Mouse (Mus musculus) hindbrain, embryonic 10.5 days (tissue): ENCODE measurements around the gene Dnal1. TPM values are rescaled to one million over a fixed set of nuclear protein-coding genes. Genes with fewer than 3 reads are reported as not detected.
A peak's percentile ranks its signal among the peaks of the same experiment; 100 is the strongest.

Source experiments
- DNase-seq: peaks from one replicate; pipeline ENCODE4 v3.0.0-alpha.2; 2017; ENCODE audit warnings: low spot score
- H3K27ac ChIP-seq: fragments of 300-500 bp; sonication (generic); 2 replicates; pipeline ENCODE4 v1.5.1; 2016; ENCODE audit warnings: mild to moderate bottlenecking, moderate library complexity
- H3K27me3 ChIP-seq: fragments of 300-500 bp; sonication (generic); 2 replicates; pipeline ENCODE4 v1.6.1; 2016; ENCODE audit warnings: mild to moderate bottlenecking; ENCODE audit not compliant: poor library complexity, insufficient read depth, severe bottlenecking
- H3K36me3 ChIP-seq: fragments of 300-500 bp; sonication (generic); 2 replicates; pipeline ENCODE4 v1.6.1; 2016; ENCODE audit warnings: mild to moderate bottlenecking, moderate library complexity
- H3K4me1 ChIP-seq: fragments of 300-500 bp; sonication (generic); replicated peaks from 2 replicates; pipeline ENCODE4 v1.6.1; 2016; ENCODE audit warnings: mild to moderate bottlenecking
- H3K4me3 ChIP-seq: fragments of 300-500 bp; sonication (generic); 2 replicates; pipeline ENCODE4 v1.5.1; 2016; ENCODE audit warnings: mild to moderate bottlenecking, moderate library complexity
- H3K9me3 ChIP-seq: fragments of 300-500 bp; sonication (generic); 2 replicates; pipeline ENCODE4 v1.6.1; 2016; ENCODE audit warnings: mild to moderate bottlenecking, moderate library complexity
- WGBS: fragments of 180-500 bp; shearing (Covaris S2); methylation state at CpG from one replicate; pipeline ENCODE4 v1.1.7; 2016; 5-methylcytosine and 5-hydroxymethylcytosine counted together
- polyA plus RNA-seq: library from polyadenylated mRNA; unstranded; fragments of >200 nt; fragmentation: Nextera tagmentation; extraction: Ambion mirVana; gene quantifications from 2 replicates; pipeline ENCODE4 v1.2.1, GENCODE M21; 2016

Dnal1 gene
- polyA plus RNA-seq, 1 experiment from 2014 or later, result 4.9 TPM

DNA sequence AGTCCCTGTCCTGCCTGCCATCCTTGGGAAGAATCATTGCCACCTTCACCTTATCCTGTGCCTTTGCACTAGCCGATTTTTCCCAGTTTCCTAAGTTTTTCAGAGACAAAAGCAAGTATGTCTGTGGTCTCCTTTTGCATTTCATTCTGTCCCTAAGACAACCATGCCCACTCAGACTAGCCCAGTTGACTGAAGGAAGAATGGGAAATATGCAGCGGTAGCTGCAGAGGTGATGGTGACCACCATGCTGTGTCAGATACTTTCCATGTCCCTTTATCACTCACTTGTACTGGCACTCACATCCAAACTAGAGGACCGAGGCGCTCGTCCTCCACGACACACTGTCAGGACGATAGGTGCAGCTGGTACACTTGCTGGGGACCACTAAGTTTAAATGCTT, 23.0 kb downstream of the Dnal1 start:
- no peak overlapping the region for H3K4me3 ChIP-seq
- H3K27me3 ChIP-seq, result no peaks in the 10 kb centered on the region
- peaks cover 42% of the 10 kb centered on the region for H3K36me3 ChIP-seq
- 89% methylated on average over 7 of the region's 7 CpGs for WGBS
- DNase-seq, result no peak
- no peak overlapping the region for H3K27ac ChIP-seq
- H3K4me1 ChIP-seq, result peaks cover 9% of the 10 kb centered on the region
- H3K9me3 ChIP-seq, result no peaks in the 10 kb centered on the region

DNA sequence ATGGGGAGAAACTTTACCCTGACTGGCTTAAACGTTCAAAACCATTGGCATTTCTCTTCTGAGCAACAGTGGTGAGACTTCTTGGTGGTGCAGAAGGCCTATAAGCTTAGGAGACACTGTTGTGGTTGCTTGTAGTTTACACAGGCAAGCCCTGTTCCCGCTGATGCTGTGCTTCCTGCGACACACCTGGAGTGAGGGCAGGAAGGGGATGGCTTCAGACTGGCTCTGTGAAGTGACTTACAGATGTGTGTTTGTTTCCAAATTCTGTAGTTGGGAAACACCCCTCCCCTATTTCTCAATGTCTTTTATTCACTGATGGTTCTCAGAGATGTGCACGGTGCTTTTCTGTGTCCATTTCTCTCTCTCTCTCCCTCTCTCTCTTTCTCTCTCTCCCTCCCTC, 26.0 kb downstream of the Dnal1 start:
- H3K27me3 ChIP-seq, result no peaks in the 10 kb centered on the region
- no peaks in the 10 kb centered on the region for H3K9me3 ChIP-seq
- peaks cover 48% of the 10 kb centered on the region for H3K36me3 ChIP-seq
- 76% methylated on average over 4 of the region's 4 CpGs for WGBS
- H3K4me3 ChIP-seq, result no peak overlapping the region
- no peak overlapping the region for H3K27ac ChIP-seq
- no peak for DNase-seq
- peaks cover 17% of the 10 kb centered on the region for H3K4me1 ChIP-seq

DNA sequence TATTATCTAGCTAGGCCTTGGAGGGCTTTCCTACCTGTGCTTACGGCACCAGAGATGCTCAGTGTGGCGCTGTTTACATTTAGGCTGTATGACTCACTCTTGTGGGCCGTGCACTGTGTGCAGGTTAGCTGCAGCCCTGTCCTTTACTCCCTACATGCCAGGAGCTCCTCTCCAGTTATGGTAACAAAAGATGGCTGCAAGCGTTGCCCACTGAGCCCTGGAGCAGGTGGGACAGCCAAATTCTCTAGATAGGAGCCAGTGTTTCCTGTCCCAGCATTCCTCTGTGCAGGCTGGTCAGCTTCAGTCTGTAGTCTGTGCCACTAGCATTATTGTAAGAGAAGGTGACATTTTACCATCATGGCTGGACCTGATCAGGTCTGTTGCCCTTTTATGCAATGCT, 27.1 kb downstream of the Dnal1 start:
- WGBS, result 89% methylated on average over 4 of the region's 4 CpGs
- H3K9me3 ChIP-seq, result no peaks in the 10 kb centered on the region
- no peaks in the 10 kb centered on the region for H3K27me3 ChIP-seq
- peaks cover 39% of the 10 kb centered on the region for H3K36me3 ChIP-seq
- peaks cover 17% of the 10 kb centered on the region for H3K4me1 ChIP-seq
- no peak overlapping the region for H3K4me3 ChIP-seq
- H3K27ac ChIP-seq, result peak overlapping the region; percentile 66; the same call in 1 of the 2 replicates
- no peak for DNase-seq

GRCm38 (mm10) chr12:84142281-84143050, 28.3 kb downstream of the Dnal1 start:
- H3K4me1 ChIP-seq, result peaks cover 28% of the 10 kb centered on the region
- peak overlapping the region; percentile 73 for H3K27ac ChIP-seq
- no peaks in the 10 kb centered on the region for H3K9me3 ChIP-seq
- no peaks in the 10 kb centered on the region; the same call in 1 of the 2 replicates for H3K27me3 ChIP-seq
- DNase-seq, result peak; percentile 62
- H3K4me3 ChIP-seq, result no peak overlapping the region
- H3K36me3 ChIP-seq, result peaks cover 38% of the 10 kb centered on the region
- WGBS, result 46% methylated on average over 14 of the region's 14 CpGs

GRCm38 (mm10) chr12:84147954-84148621, 33.9 kb downstream of the Dnal1 start, which contains the start of gene Pnma1:
Pnma1 (minus strand) TSS chr12:84148489.
- Histone ChIP-seq H3K9me3 (no peaks in the 10 kb centered on the region), H3K27ac (peak within 1 kb of the TSS; percentile 93), H3K4me1 (peaks cover 56% of the 10 kb centered on the region), H3K36me3 (peaks cover 44% of the 10 kb centered on the region), H3K4me3 (peak within 1 kb of the TSS; percentile 72), H3K27me3 (no peaks in the 10 kb centered on the region; the same call in 1 of the 2 replicates)
- DNase-seq, result peak; percentile 93
- under 1% methylated on average over 50 of the region's 50 CpGs for WGBS

DNA sequence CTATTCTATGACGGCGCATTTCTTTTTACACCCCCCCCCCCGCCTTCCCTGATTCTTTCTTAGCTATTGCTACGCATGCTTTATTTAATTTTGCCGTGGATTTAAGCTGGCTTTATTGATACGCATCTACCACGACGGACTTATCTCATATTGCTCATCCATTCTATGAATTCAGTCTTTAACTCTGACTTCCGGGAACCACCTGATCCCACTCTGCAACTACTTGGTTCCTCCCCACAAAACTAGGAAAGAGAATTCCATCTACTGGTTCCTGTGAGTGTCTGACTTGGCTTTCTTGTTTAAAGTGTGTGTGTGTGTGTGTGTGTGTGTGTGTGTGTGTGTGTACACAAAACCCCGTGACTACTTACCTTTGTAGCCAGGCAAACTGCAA, 34.5 kb downstream of the Dnal1 start:
- peak overlapping the region; percentile 72 for H3K4me3 ChIP-seq
- H3K27me3 ChIP-seq, result no peaks in the 10 kb centered on the region; the same call in 1 of the 2 replicates
- WGBS, result 10% methylated on average over 10 of the region's 10 CpGs
- H3K9me3 ChIP-seq, result no peaks in the 10 kb centered on the region
- H3K4me1 ChIP-seq, result peaks cover 56% of the 10 kb centered on the region
- no peak for DNase-seq
- H3K36me3 ChIP-seq, result peaks cover 48% of the 10 kb centered on the region
- H3K27ac ChIP-seq, result peak overlapping the region; percentile 93

DNA sequence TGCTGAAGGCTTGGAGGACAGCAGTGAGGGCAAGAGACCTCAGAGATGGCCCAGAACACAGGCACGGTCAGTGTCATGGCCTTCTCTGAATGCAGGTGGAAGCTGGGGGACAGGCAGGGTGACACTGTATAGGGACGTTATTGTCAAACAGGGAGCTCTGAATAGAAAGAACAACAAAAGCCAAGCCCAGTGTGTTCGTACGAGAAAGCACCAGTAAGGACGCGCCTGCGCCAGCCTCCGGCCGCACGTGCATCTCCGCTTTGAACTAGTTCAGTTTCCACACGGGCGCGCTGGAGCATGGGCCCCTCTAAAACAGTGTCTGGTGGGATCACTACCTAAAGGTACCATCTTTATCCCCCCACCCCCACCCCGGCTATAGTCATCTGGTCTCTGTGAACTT, 35.8 kb downstream of the Dnal1 start:
- no peaks in the 10 kb centered on the region for H3K9me3 ChIP-seq
- H3K4me3 ChIP-seq, result no peak overlapping the region
- H3K4me1 ChIP-seq, result peaks cover 56% of the 10 kb centered on the region
- H3K36me3 ChIP-seq, result peaks cover 53% of the 10 kb centered on the region
- no peaks in the 10 kb centered on the region; the same call in 1 of the 2 replicates for H3K27me3 ChIP-seq
- DNase-seq, result peak; percentile 30
- 61% methylated on average over 15 of the region's 15 CpGs for WGBS
- H3K27ac ChIP-seq, result peak overlapping the region; percentile 81

GRCm38 (mm10) chr12:84150976-84151375, 36.8 kb downstream of the Dnal1 start:
- H3K9me3 ChIP-seq, result no peaks in the 10 kb centered on the region
- H3K4me1 ChIP-seq, result peaks cover 56% of the 10 kb centered on the region
- 83% methylated on average over 6 of the region's 6 CpGs for WGBS
- peaks cover 63% of the 10 kb centered on the region for H3K36me3 ChIP-seq
- 0 out of 2 replicates have a peak overlapping the region, but pooled peaks have one; percentile 12 for H3K27ac ChIP-seq
- H3K4me3 ChIP-seq, result no peak overlapping the region
- no peak for DNase-seq
- H3K27me3 ChIP-seq, result no peaks in the 10 kb centered on the region; the same call in 1 of the 2 replicates

GRCm38 (mm10) chr12:84151911-84152310, 37.7 kb downstream of the Dnal1 start:
- WGBS, result 91% methylated on average over 10 of the region's 10 CpGs
- Histone ChIP-seq H3K4me3 (no peak overlapping the region), H3K36me3 (peaks cover 67% of the 10 kb centered on the region), H3K4me1 (peaks cover 51% of the 10 kb centered on the region), H3K9me3 (no peaks in the 10 kb centered on the region), H3K27me3 (no peaks in the 10 kb centered on the region; the same call in 1 of the 2 replicates), H3K27ac (peak overlapping the region; percentile 45; the same call in 1 of the 2 replicates)
- no peak for DNase-seq

GRCm38 (mm10) chr12:84152352-84153190, 38.4 kb downstream of the Dnal1 start:
- H3K27me3 ChIP-seq, result no peaks in the 10 kb centered on the region; the same call in 1 of the 2 replicates
- 78% methylated on average over 32 of the region's 32 CpGs for WGBS
- H3K4me1 ChIP-seq, result peaks cover 45% of the 10 kb centered on the region
- no peaks in the 10 kb centered on the region for H3K9me3 ChIP-seq
- 0 out of 2 replicates have a peak overlapping the region, but pooled peaks have one; percentile 45 for H3K27ac ChIP-seq
- DNase-seq, result no peak
- H3K4me3 ChIP-seq, result no peak overlapping the region
- H3K36me3 ChIP-seq, result peaks cover 67% of the 10 kb centered on the region

DNA sequence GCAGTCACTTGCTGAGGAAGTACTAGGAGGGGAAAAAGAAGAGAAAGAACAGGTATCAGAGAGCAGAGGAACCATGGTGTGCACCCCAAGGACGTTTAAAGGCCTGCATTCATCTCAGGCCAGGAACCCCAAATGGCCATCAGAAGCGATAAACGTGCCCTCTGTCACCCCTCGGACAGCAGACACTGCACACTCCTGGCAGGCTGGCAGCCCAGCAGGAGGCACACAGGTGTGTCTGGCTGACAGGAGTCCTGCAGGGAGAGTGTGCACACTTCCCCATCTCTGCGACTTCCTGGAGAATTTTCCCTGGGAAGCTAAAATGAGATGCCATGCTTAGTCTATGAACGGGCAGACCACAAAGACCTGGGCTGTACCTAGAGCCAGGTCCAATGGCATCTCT, 39.2 kb downstream of the Dnal1 start:
- Histone ChIP-seq H3K4me1 (peaks cover 36% of the 10 kb centered on the region), H3K27ac (no peak overlapping the region), H3K36me3 (peaks cover 75% of the 10 kb centered on the region), H3K27me3 (no peaks in the 10 kb centered on the region), H3K4me3 (no peak overlapping the region), H3K9me3 (no peaks in the 10 kb centered on the region)
- no peak for DNase-seq
- 85% methylated on average over 6 of the region's 6 CpGs for WGBS

DNA sequence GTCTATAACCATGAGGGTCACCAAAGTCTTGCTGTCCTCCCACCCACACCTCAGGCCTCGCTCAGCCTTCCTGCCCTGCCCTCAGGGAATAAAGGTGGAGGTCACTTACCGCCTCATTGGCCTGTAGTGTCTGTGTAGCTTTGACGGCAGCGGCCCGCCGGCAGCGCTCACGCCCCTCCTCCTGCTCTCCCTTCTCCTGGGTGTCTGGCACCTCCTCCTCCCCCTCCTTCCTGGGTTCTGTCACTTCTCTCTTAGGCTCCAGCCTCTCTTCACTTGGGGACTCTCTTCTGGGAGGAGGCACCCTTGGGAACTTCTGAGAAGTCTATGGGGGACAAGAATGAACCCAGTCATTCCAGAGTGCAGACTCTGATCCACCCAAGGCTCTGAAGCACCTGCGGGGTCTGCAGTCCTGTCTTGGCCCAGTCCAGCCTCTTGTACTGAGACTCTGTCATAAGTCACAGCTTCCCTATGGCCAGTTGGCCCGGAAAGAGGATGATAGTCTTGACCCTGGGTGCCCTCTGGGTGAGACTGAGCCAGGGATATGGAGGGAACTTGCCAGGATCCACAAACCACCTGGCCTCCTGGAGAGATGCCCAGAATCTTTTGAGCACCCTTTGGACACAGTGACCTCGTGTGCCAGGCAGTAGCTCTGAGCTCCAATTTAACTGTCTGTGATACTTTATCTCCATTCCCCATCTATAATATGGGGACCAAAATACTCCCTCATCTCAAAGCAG, 40.8 kb downstream of the Dnal1 start:
- Histone ChIP-seq H3K36me3 (peaks cover 90% of the 10 kb centered on the region), H3K27me3 (no peaks in the 10 kb centered on the region), H3K4me3 (no peak overlapping the region), H3K9me3 (no peaks in the 10 kb centered on the region), H3K27ac (no peak overlapping the region), H3K4me1 (peaks cover 23% of the 10 kb centered on the region)
- WGBS, result 68% methylated on average over 11 of the region's 11 CpGs
- no peak for DNase-seq
